Mouse (Mus musculus) MEL (cell line): ENCODE measurements at regions not wholly inside any gene's neighbourhood (a gene's known extent, or its start where the extent isn't known, plus 50 kb on each side); places are given as distances from the start of the nearest gene placed in this dataset.

Source experiments
- DNase-seq: peaks from one replicate; pipeline ENCODE4 v3.0.0; 2011; ENCODE audit warnings: low read depth, low spot score
- H3K27ac ChIP-seq: 2 replicates; pipeline ENCODE4 v1.5.1; 2012; ENCODE audit warnings: low read depth, mild to moderate bottlenecking, control low read depth, low read length, moderate library complexity; ENCODE audit not compliant: control insufficient read depth
- H3K27me3 ChIP-seq, 2 experiments: fragments of 150-350 bp in 1 of 2; sonication (generic) in 1 of 2; 2 replicates each; pipeline ENCODE4 v1.6.1; 2012; ENCODE audit warnings: low read length in 2 of 2, mild to moderate bottlenecking in 2 of 2, improper control_type of control experiment in 1 of 2, moderate library complexity in 1 of 2; ENCODE audit not compliant: insufficient read depth in 2 of 2, control insufficient read depth in 1 of 2
- H3K36me3 ChIP-seq, 2 experiments: 2 replicates each; pipeline ENCODE4 v1.6.1; 2012 to 2014; ENCODE audit warnings: low read length in 2 of 2, improper control_type of control experiment in 1 of 2, inconsistent platforms in 1 of 2, mild to moderate bottlenecking in 1 of 2; ENCODE audit not compliant: insufficient read depth in 2 of 2, control insufficient read depth in 1 of 2
- H3K4me1 ChIP-seq, 2 experiments: fragments of 150-350 bp in 1 of 2; sonication (generic) in 1 of 2; 2 replicates each; pipeline ENCODE4 v1.6.1; 2012; ENCODE audit warnings: low read length in 2 of 2, improper control_type of control experiment in 1 of 2, mild to moderate bottlenecking in 1 of 2; ENCODE audit not compliant: insufficient read depth in 2 of 2, control insufficient read depth in 1 of 2
- H3K4me3 ChIP-seq, 2 experiments: fragments of 150-350 bp in 1 of 2; sonication (generic) in 1 of 2; 2 replicates each; pipeline ENCODE4 v1.5.1; 2012; ENCODE audit warnings: low read depth in 2 of 2, low read length in 2 of 2, mild to moderate bottlenecking in 2 of 2, moderate library complexity in 2 of 2, control low read depth in 1 of 2, improper control_type of control experiment in 1 of 2; ENCODE audit not compliant: control insufficient read depth in 1 of 2, insufficient read depth in 1 of 2
- H3K79me2 ChIP-seq: 2 replicates; pipeline ENCODE4 v1.6.1; 2012; ENCODE audit warnings: mild to moderate bottlenecking, low read length, moderate library complexity; ENCODE audit not compliant: control insufficient read depth, poor library complexity, insufficient read depth
- H3K9ac ChIP-seq: 2 replicates; pipeline ENCODE4 v1.6.1; 2012; ENCODE audit warnings: low read depth, mild to moderate bottlenecking, control low read depth, low read length, moderate library complexity; ENCODE audit not compliant: control insufficient read depth, poor library complexity, severe bottlenecking
- H3K9me3 ChIP-seq: fragments of 150-350 bp; sonication (generic); replicated peaks from 2 replicates; pipeline ENCODE4 v1.6.1; 2012; ENCODE audit warnings: mild to moderate bottlenecking, low read length, improper control_type of control experiment, moderate library complexity; ENCODE audit not compliant: insufficient read depth
- BHLHE40 ChIP-seq: IDR thresholded peaks from 2 replicates; pipeline ENCODE4 v1.6.1; 2012; ENCODE audit warnings: low read depth, mild to moderate bottlenecking, inconsistent platforms, low read length, improper control_type of control experiment, borderline replicate concordance
- CHD1 ChIP-seq: IDR thresholded peaks from 2 replicates; pipeline ENCODE4 v1.6.1; 2012; ENCODE audit warnings: low read depth, mild to moderate bottlenecking, inconsistent platforms, low read length, improper control_type of control experiment
- CHD2 ChIP-seq: IDR thresholded peaks from 2 replicates; pipeline ENCODE4 v1.6.1; 2011; ENCODE audit warnings: low read length, improper control_type of control experiment
- CTCF ChIP-seq, 3 experiments: IDR thresholded peaks in 2 of 3; conservative IDR thresholded peaks in 1 of 3; 2 replicates each; pipeline ENCODE4 v1.5.1; 2011 to 2012; ENCODE audit warnings: low read length in 3 of 3, low read depth in 2 of 3, mild to moderate bottlenecking in 2 of 3, improper control_type of control experiment in 1 of 3, inconsistent platforms in 1 of 3, mixed read lengths in 1 of 3, moderate library complexity in 1 of 3; ENCODE audit not compliant: control insufficient read depth in 1 of 3, insufficient read depth in 1 of 3, poor library complexity in 1 of 3, severe bottlenecking in 1 of 3
- E2F4 ChIP-seq: IDR thresholded peaks from 2 replicates; pipeline ENCODE4 v1.6.1; 2011; ENCODE audit warnings: low read depth, low read length, improper control_type of control experiment, borderline replicate concordance
- EP300 ChIP-seq, 2 experiments: IDR thresholded peaks; 2 replicates each; pipeline ENCODE4 v1.6.1; 2011; ENCODE audit warnings: improper control_type of control experiment in 2 of 2, low read length in 2 of 2, low read depth in 1 of 2, mild to moderate bottlenecking in 1 of 2
- ETS1 ChIP-seq: IDR thresholded peaks from 2 replicates; pipeline ENCODE4 v1.6.1; 2012; ENCODE audit warnings: low read depth, mild to moderate bottlenecking, inconsistent platforms, low read length, improper control_type of control experiment, moderate library complexity
- GABPA ChIP-seq: IDR thresholded peaks from 2 replicates; pipeline ENCODE4 v1.6.1; 2012; ENCODE audit warnings: low read depth, mild to moderate bottlenecking, inconsistent platforms, low read length, improper control_type of control experiment, moderate library complexity
- HCFC1 ChIP-seq: IDR thresholded peaks from 2 replicates; pipeline ENCODE4 v1.6.1; 2012; ENCODE audit warnings: low read depth, mild to moderate bottlenecking, inconsistent platforms, low read length, improper control_type of control experiment, moderate library complexity
- KAT2A ChIP-seq: conservative IDR thresholded peaks from 2 replicates; pipeline ENCODE4 v1.6.1; 2012; ENCODE audit warnings: low read depth, low read length, improper control_type of control experiment, inconsistent platforms
- MAFK ChIP-seq: IDR thresholded peaks from 2 replicates; pipeline ENCODE4 v1.6.1; 2011; ENCODE audit warnings: low read depth, mild to moderate bottlenecking, low read length, improper control_type of control experiment, borderline replicate concordance
- MAZ ChIP-seq: IDR thresholded peaks from 2 replicates; pipeline ENCODE4 v1.6.1; 2012; ENCODE audit warnings: low read depth, mild to moderate bottlenecking, inconsistent platforms, low read length, improper control_type of control experiment
- MEF2A ChIP-seq: IDR thresholded peaks from 2 replicates; pipeline ENCODE4 v1.6.1; 2014; ENCODE audit warnings: low read depth, mild to moderate bottlenecking, inconsistent platforms, low read length, improper control_type of control experiment; ENCODE audit not compliant: poor library complexity, insufficient replicate concordance, severe bottlenecking; ENCODE audit errors: extremely low read depth
- MYC ChIP-seq: IDR thresholded peaks from 2 replicates; pipeline ENCODE4 v1.6.1; 2011; ENCODE audit warnings: low read depth, mild to moderate bottlenecking, low read length, improper control_type of control experiment, moderate library complexity
- NELFE ChIP-seq: IDR thresholded peaks from 2 replicates; pipeline ENCODE4 v1.6.1; 2011; ENCODE audit warnings: low read depth, low read length, improper control_type of control experiment
- NRF1 ChIP-seq: IDR thresholded peaks from 2 replicates; pipeline ENCODE4 v1.6.1; 2014; ENCODE audit warnings: low read depth, mild to moderate bottlenecking, inconsistent platforms, low read length, improper control_type of control experiment, moderate library complexity; ENCODE audit not compliant: poor library complexity, insufficient read depth, severe bottlenecking
- POLR2AphosphoS2 ChIP-seq: IDR thresholded peaks from 2 replicates; pipeline ENCODE4 v1.6.1; 2011; ENCODE audit warnings: low read length, improper control_type of control experiment
- POLR2AphosphoS5 ChIP-seq: IDR thresholded peaks from 2 replicates; pipeline ENCODE4 v1.6.1; 2012; ENCODE audit warnings: low read depth, borderline replicate concordance, mild to moderate bottlenecking, inconsistent platforms, low read length, moderate library complexity, mixed read lengths
- RAD21 ChIP-seq: IDR thresholded peaks from 2 replicates; pipeline ENCODE4 v1.6.1; 2011; ENCODE audit warnings: mild to moderate bottlenecking, low read depth, low read length, improper control_type of control experiment
- SIN3A ChIP-seq: IDR thresholded peaks from 2 replicates; pipeline ENCODE4 v1.6.1; 2012; ENCODE audit warnings: low read length, improper control_type of control experiment, inconsistent platforms
- SMC3 ChIP-seq: IDR thresholded peaks from 2 replicates; pipeline ENCODE4 v1.6.1; 2011; ENCODE audit warnings: low read depth, low read length, improper control_type of control experiment
- TAL1 ChIP-seq: IDR thresholded peaks from 2 replicates; pipeline ENCODE4 v1.6.1; 2012; ENCODE audit warnings: mild to moderate bottlenecking, inconsistent platforms, low read length, moderate library complexity, mixed read lengths
- TCF12 ChIP-seq: IDR thresholded peaks from 2 replicates; pipeline ENCODE4 v1.6.1; 2014; ENCODE audit warnings: low read depth, mild to moderate bottlenecking, inconsistent platforms, low read length, improper control_type of control experiment, moderate library complexity
- UBTF ChIP-seq: IDR thresholded peaks from 2 replicates; pipeline ENCODE4 v1.6.1; 2012; ENCODE audit warnings: low read depth, mild to moderate bottlenecking, inconsistent platforms, low read length, improper control_type of control experiment, moderate library complexity, borderline replicate concordance; ENCODE audit not compliant: insufficient read depth
- USF1 ChIP-seq: IDR thresholded peaks from 2 replicates; pipeline ENCODE4 v1.6.1; 2014; ENCODE audit warnings: low read depth, mild to moderate bottlenecking, inconsistent platforms, low read length, improper control_type of control experiment, moderate library complexity
- USF2 ChIP-seq, 2 experiments: IDR thresholded peaks; 2 replicates each; pipeline ENCODE4 v1.6.1; 2011 to 2012; ENCODE audit warnings: improper control_type of control experiment in 2 of 2, low read length in 2 of 2, borderline replicate concordance in 1 of 2, inconsistent platforms in 1 of 2, low read depth in 1 of 2, mild to moderate bottlenecking in 1 of 2; ENCODE audit not compliant: insufficient read depth in 1 of 2
- ZKSCAN1 ChIP-seq: IDR thresholded peaks from 2 replicates; pipeline ENCODE4 v1.6.1; 2012; ENCODE audit warnings: low read depth, mild to moderate bottlenecking, inconsistent platforms, low read length, improper control_type of control experiment, moderate library complexity
- ZNF384 ChIP-seq: IDR thresholded peaks from 2 replicates; pipeline ENCODE4 v1.6.1; 2012; ENCODE audit warnings: low read depth, mild to moderate bottlenecking, inconsistent platforms, low read length, improper control_type of control experiment

DNA sequence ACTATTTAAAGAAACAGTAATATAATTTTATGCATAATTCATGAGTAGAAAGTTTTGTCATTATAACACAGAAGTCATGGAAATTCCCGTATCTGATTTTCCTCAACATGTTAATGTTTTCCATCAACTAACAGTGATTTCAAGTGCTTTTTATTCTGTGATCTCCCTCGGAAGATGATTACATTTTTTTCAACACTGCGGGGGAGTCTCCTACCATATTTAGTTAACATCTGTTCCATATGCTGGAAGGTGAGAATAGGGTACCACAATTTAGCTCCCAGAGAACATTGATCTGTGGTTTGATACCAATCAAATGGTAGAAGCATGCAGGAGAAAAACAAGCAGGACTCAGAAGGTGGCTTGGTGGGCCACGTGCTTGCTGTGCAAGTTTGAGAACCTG is 321.1 kb upstream of the Pmfbp1 start:
- DNase-seq, result no peak
- no peaks in the 10 kb centered on the region for H3K36me3 ChIP-seq
- H3K9me3 ChIP-seq, result no peaks in the 10 kb centered on the region; the same call in 1 of the 2 replicates
- H3K9ac ChIP-seq, result no peak overlapping the region
- no peak overlapping the region for H3K4me3 ChIP-seq
- no peaks in the 10 kb centered on the region for H3K4me1 ChIP-seq
- TF ChIP-seq ZKSCAN1, result no peak
- no peak for TF ChIP-seq MYC
- no peak for TF ChIP-seq GABPA
- TF ChIP-seq USF2 (IDR thresholded peaks at IDR 0.05; ENCODE audit: borderline replicate concordance in 1 of 2, insufficient read depth in 1 of 2, low read depth in 1 of 2, low read length in 2 of 2), result no peak
- TF ChIP-seq SIN3A, result no peak
- no peak for TF ChIP-seq MAFK
- TF ChIP-seq KAT2A, result no peak
- TF ChIP-seq EP300 (IDR thresholded peaks at IDR 0.05; ENCODE audit: low read depth in 1 of 2, low read length in 2 of 2), result no peak
- TF ChIP-seq BHLHE40, result no peak
- TF ChIP-seq POLR2AphosphoS2, result no peak
- TF ChIP-seq ZNF384, result no peak
- TF ChIP-seq MEF2A, result no peak
- TF ChIP-seq TCF12, result no peak
- no peak for TF ChIP-seq TAL1
- TF ChIP-seq E2F4, result no peak
- no peak for TF ChIP-seq MAZ
- TF ChIP-seq POLR2AphosphoS5, result no peak
- TF ChIP-seq NRF1, result no peak
- H3K27me3 ChIP-seq, result no peaks in the 10 kb centered on the region
- H3K79me2 ChIP-seq, result no peaks in the 10 kb centered on the region
- H3K27ac ChIP-seq, result no peak overlapping the region

DNA sequence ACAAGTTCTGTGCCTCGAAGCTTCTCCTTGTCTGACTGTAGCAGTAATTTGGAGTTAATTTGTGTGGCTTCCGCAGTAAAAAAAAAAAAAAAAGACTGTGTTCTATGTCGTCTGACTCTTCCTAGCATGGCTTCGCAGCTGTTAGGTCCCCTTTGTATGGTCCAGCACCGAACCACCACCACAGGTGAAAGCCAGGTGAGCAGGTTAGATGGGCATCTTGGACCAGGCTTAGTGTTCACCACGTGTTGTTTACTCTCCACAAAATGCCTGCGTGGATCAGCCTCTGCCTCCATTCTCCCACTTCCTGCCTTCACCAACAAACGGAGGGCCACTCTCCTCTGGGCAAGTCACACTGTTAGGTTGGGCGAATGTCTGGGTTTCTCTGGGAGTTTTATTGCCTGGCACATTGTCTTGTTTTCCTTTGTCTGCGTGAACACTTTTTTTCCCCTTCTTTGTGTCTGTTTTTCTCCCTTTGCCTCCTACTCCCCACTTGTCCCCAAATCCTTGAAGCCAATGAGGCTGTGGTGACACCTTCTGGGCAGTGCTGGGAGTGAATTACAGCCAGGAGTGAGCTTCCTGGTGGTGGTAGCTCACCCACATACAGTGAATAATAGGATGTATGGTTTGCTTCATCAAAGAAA is 308.1 kb upstream of the Pmfbp1 start:
- no peak for TF ChIP-seq TCF12
- TF ChIP-seq GABPA, result no peak
- TF ChIP-seq POLR2AphosphoS5, result no peak
- TF ChIP-seq KAT2A, result no peak
- TF ChIP-seq MYC, result no peak
- no peak for TF ChIP-seq NELFE
- TF ChIP-seq BHLHE40, result no peak
- TF ChIP-seq CTCF (IDR thresholded peaks at IDR 0.05 in 2 of 3, conservative IDR thresholded peaks at IDR 0.05 in 1 of 3; ENCODE audit: control insufficient read depth in 1 of 3, insufficient read depth in 1 of 3, low read depth in 2 of 3, low read length in 3 of 3, poor library complexity in 1 of 3, severe bottlenecking in 1 of 3), result peak; percentile 18 to 45 (median 44); a peak in 4 of 6 replicates
- TF ChIP-seq USF2 (IDR thresholded peaks at IDR 0.05; ENCODE audit: borderline replicate concordance in 1 of 2, insufficient read depth in 1 of 2, low read depth in 1 of 2, low read length in 2 of 2), result no peak
- no peak for TF ChIP-seq CHD2
- no peak for TF ChIP-seq ETS1
- TF ChIP-seq UBTF, result no peak
- TF ChIP-seq SMC3, result peak; percentile 42; the same call in 1 of the 2 replicates
- no peak for TF ChIP-seq MEF2A
- no peak for TF ChIP-seq CHD1
- TF ChIP-seq E2F4, result no peak
- TF ChIP-seq RAD21, result peak; percentile 41
- no peak for TF ChIP-seq USF1
- TF ChIP-seq HCFC1, result no peak
- no peak for TF ChIP-seq EP300 (IDR thresholded peaks at IDR 0.05; ENCODE audit: low read depth in 1 of 2, low read length in 2 of 2)
- TF ChIP-seq, all 39 proteins: peak for 3
- no peak overlapping the region for H3K27ac ChIP-seq
- DNase-seq, result peak; percentile 5
- H3K36me3 ChIP-seq, result no peaks in the 10 kb centered on the region
- no peaks in the 10 kb centered on the region for H3K79me2 ChIP-seq
- no peak overlapping the region for H3K4me3 ChIP-seq
- H3K9me3 ChIP-seq, result no peaks in the 10 kb centered on the region
- H3K4me1 ChIP-seq, result no peaks in the 10 kb centered on the region
- no peak overlapping the region for H3K9ac ChIP-seq
- no peaks in the 10 kb centered on the region for H3K27me3 ChIP-seq
